Mouse (Mus musculus) gastrocnemius, postnatal 4 days (tissue): ENCODE data around the gene Acsl5. TPM values are rescaled to one million over a fixed set of nuclear protein-coding genes. Genes with fewer than 3 reads are reported as not detected.

Source experiments
- DNase-seq, 2 experiments: peaks; one replicate each; pipeline ENCODE4 v3.0.0; 2021 to 2022; ENCODE audit warnings: low spot score in 2 of 2, mixed read lengths in 2 of 2
- total RNA-seq, 2 experiments: library from RNA; stranded (reverse); gene quantifications; 2 replicates each; pipeline ENCODE4 v1.2.3; 2021

The Acsl5 gene
- total RNA-seq, 2 experiments from 2014 or later = 12.0 to 12.4 TPM

- no peak for DNase-seq
These were observed 67.8 kb downstream of the Acsl5 start for GRCm38 (mm10) chr19:55319521-55319920.

- DNase-seq = no peak
These were observed 70.9 kb downstream of the Acsl5 start for GRCm38 (mm10) chr19:55322604-55323003.

GRCm38 (mm10) chr19:55327510-55327909, 75.8 kb downstream of the Acsl5 start:
- no peak for DNase-seq

- no peak for DNase-seq
These were observed 80.0 kb downstream of the Acsl5 start for GRCm38 (mm10) chr19:55331776-55332175.

- DNase-seq = peak in 1 of 2 experiments; percentile 54
These were observed 81.0 kb downstream of the Acsl5 start for GRCm38 (mm10) chr19:55332641-55333268.

GRCm38 (mm10) chr19:55335881-55336280, 84.1 kb downstream of the Acsl5 start:
- DNase-seq = no peak

- DNase-seq = no peak
These were observed 84.7 kb downstream of the Acsl5 start for GRCm38 (mm10) chr19:55336441-55336840.

- DNase-seq = no peak
These were observed 85.3 kb downstream of the Acsl5 start for GRCm38 (mm10) chr19:55337066-55337465.

GRCm38 (mm10) chr19:55337664-55338063, 85.9 kb downstream of the Acsl5 start:
- no peak for DNase-seq

GRCm38 (mm10) chr19:55340521-55340920, 88.8 kb downstream of the Acsl5 start:
- DNase-seq = no peak

- DNase-seq = no peak
These were observed 89.6 kb downstream of the Acsl5 start for GRCm38 (mm10) chr19:55341377-55341776.

- no peak for DNase-seq
These were observed 90.7 kb downstream of the Acsl5 start for GRCm38 (mm10) chr19:55342423-55342822.

GRCm38 (mm10) chr19:55343274-55343673, 91.5 kb downstream of the Acsl5 start:
- DNase-seq = no peak

Other genes starting within 250 kb of the Acsl5 start
- gene Gpam, start 124.7 kb upstream of the Acsl5 start, total RNA-seq = 10 to 100 TPM; 67.6 to 79.1 TPM
- under 1 TPM; 0.22 to 0.29 TPM for gene Tectb, start 71.2 kb upstream of the Acsl5 start, total RNA-seq
- gene Gucy2g, start 10.7 kb upstream of the Acsl5 start, total RNA-seq = under 1 TPM in 1 of 2 experiments, not detected in 1; 0.10 TPM
- gene Zdhhc6, start 64.1 kb downstream of the Acsl5 start, total RNA-seq = 10 to 100 TPM; 27.8 to 30.8 TPM
- gene Vti1a, start 64.4 kb downstream of the Acsl5 start, total RNA-seq = 10 to 100 TPM; 18.5 to 21.4 TPM